Mouse (Mus musculus): ENCODE measurements around the gene Foxj1. TPM values are rescaled to one million over a fixed set of nuclear protein-coding genes. Genes with fewer than 3 reads are reported as not detected.
A peak's percentile ranks its signal among the peaks of the same experiment; 100 is the strongest.

Foxj1 gene
- polyA plus RNA-seq, 1 experiment from 2014 or later, result 1.2 TPM

- H3K27ac ChIP-seq (ENCODE audit: low read depth, low read length), result no peak overlapping the region
- H3K36me3 ChIP-seq (ENCODE audit: control insufficient read depth, insufficient read depth, low read length), result peaks cover 62% of the 10 kb centered on the region
- 91% methylated on average over 11 of the region's 11 CpGs for WGBS
These were observed 37.0 kb downstream of the Foxj1 start for GRCm38 (mm10) chr11:116298221-116298620.

GRCm38 (mm10) chr11:116297017-116297416, 38.2 kb downstream of the Foxj1 start:
- ATAC-seq (ENCODE audit: low FRiP score, low TSS enrichment), result no peak
- Histone ChIP-seq H3K36me3 (ENCODE audit: control insufficient read depth, insufficient read depth, low read length) (peaks cover 56% of the 10 kb centered on the region), H3K27me3 (ENCODE audit: control insufficient read depth, insufficient read depth, low read length) (no peaks in the 10 kb centered on the region), H3K9ac (ENCODE audit: low read depth, low read length) (no peak overlapping the region), H3K9me3 (ENCODE audit: control insufficient read depth, low read length) (no peaks in the 10 kb centered on the region), H3K4me3 (ENCODE audit: low read length) (no peak overlapping the region), H3K4me2 (replicated peaks; ENCODE audit: low read depth, low read length) (no peak overlapping the region), H3K4me1 (ENCODE audit: control insufficient read depth, insufficient read depth, low read length) (no peaks in the 10 kb centered on the region), H3K27ac (ENCODE audit: low read depth, low read length) (no peak overlapping the region)
- 73% methylated on average over 3 of the region's 3 CpGs for WGBS

More at GRCm38 (mm10) chr11:116298221-116298620, 37.0 kb downstream of the Foxj1 start:
- Histone ChIP-seq H3K4me1 (ENCODE audit: control insufficient read depth, insufficient read depth, low read length) (no peaks in the 10 kb centered on the region), H3K27me3 (ENCODE audit: control insufficient read depth, insufficient read depth, low read length) (no peaks in the 10 kb centered on the region), H3K9me3 (ENCODE audit: control insufficient read depth, low read length) (no peaks in the 10 kb centered on the region), H3K9ac (ENCODE audit: low read depth, low read length) (no peak overlapping the region), H3K4me2 (replicated peaks; ENCODE audit: low read depth, low read length) (no peak overlapping the region), H3K4me3 (ENCODE audit: low read length) (no peak overlapping the region)
- no peak for ATAC-seq (ENCODE audit: low FRiP score, low TSS enrichment)

- Histone ChIP-seq H3K4me2 (replicated peaks; ENCODE audit: low read depth, low read length) (no peak overlapping the region), H3K9ac (ENCODE audit: low read depth, low read length) (no peak overlapping the region), H3K36me3 (ENCODE audit: control insufficient read depth, insufficient read depth, low read length) (peaks cover 54% of the 10 kb centered on the region), H3K27ac (ENCODE audit: low read depth, low read length) (no peak overlapping the region), H3K27me3 (ENCODE audit: control insufficient read depth, insufficient read depth, low read length) (no peaks in the 10 kb centered on the region), H3K4me1 (ENCODE audit: control insufficient read depth, insufficient read depth, low read length) (no peaks in the 10 kb centered on the region), H3K4me3 (ENCODE audit: low read length) (no peak overlapping the region), H3K9me3 (ENCODE audit: control insufficient read depth, low read length) (no peaks in the 10 kb centered on the region)
- WGBS, result 89% methylated on average over 8 of the region's 8 CpGs
- no peak for ATAC-seq (ENCODE audit: low FRiP score, low TSS enrichment)
These were observed 38.9 kb downstream of the Foxj1 start for GRCm38 (mm10) chr11:116296191-116296734.

GRCm38 (mm10) chr11:116294319-116294718, 40.9 kb downstream of the Foxj1 start:
- Histone ChIP-seq H3K4me1 (ENCODE audit: control insufficient read depth, insufficient read depth, low read length) (no peaks in the 10 kb centered on the region), H3K36me3 (ENCODE audit: control insufficient read depth, insufficient read depth, low read length) (peaks cover 48% of the 10 kb centered on the region), H3K4me3 (ENCODE audit: low read length) (no peak overlapping the region), H3K27me3 (ENCODE audit: control insufficient read depth, insufficient read depth, low read length) (no peaks in the 10 kb centered on the region), H3K4me2 (replicated peaks; ENCODE audit: low read depth, low read length) (no peak overlapping the region), H3K9me3 (ENCODE audit: control insufficient read depth, low read length) (no peaks in the 10 kb centered on the region), H3K27ac (ENCODE audit: low read depth, low read length) (no peak overlapping the region), H3K9ac (ENCODE audit: low read depth, low read length) (no peak overlapping the region)
- peak; percentile 65; the same call in 1 of the 2 replicates for ATAC-seq (ENCODE audit: low FRiP score, low TSS enrichment)
- WGBS, result 30% methylated on average over 5 of the region's 5 CpGs

GRCm38 (mm10) chr11:116293538-116294137, 41.6 kb downstream of the Foxj1 start:
- H3K27ac ChIP-seq (ENCODE audit: low read depth, low read length), result no peak overlapping the region
- no peak overlapping the region for H3K4me2 ChIP-seq (replicated peaks; ENCODE audit: low read depth, low read length)
- no peak overlapping the region for H3K9ac ChIP-seq (ENCODE audit: low read depth, low read length)
- no peak overlapping the region for H3K4me3 ChIP-seq (ENCODE audit: low read length)
- no peaks in the 10 kb centered on the region for H3K27me3 ChIP-seq (ENCODE audit: control insufficient read depth, insufficient read depth, low read length)
- no peaks in the 10 kb centered on the region for H3K4me1 ChIP-seq (ENCODE audit: control insufficient read depth, insufficient read depth, low read length)
- no peak for ATAC-seq (ENCODE audit: low FRiP score, low TSS enrichment)
- WGBS, result 85% methylated on average over 12 of the region's 12 CpGs
- peaks cover 48% of the 10 kb centered on the region for H3K36me3 ChIP-seq (ENCODE audit: control insufficient read depth, insufficient read depth, low read length)
- no peaks in the 10 kb centered on the region for H3K9me3 ChIP-seq (ENCODE audit: control insufficient read depth, low read length)

- H3K4me1 ChIP-seq (ENCODE audit: control insufficient read depth, insufficient read depth, low read length), result no peaks in the 10 kb centered on the region
- no peak overlapping the region for H3K9ac ChIP-seq (ENCODE audit: low read depth, low read length)
- no peak overlapping the region for H3K4me3 ChIP-seq (ENCODE audit: low read length)
- WGBS, result 89% methylated on average over 13 of the region's 13 CpGs
- no peaks in the 10 kb centered on the region for H3K9me3 ChIP-seq (ENCODE audit: control insufficient read depth, low read length)
- no peaks in the 10 kb centered on the region for H3K27me3 ChIP-seq (ENCODE audit: control insufficient read depth, insufficient read depth, low read length)
- H3K36me3 ChIP-seq (ENCODE audit: control insufficient read depth, insufficient read depth, low read length), result peaks cover 58% of the 10 kb centered on the region
- ATAC-seq (ENCODE audit: low FRiP score, low TSS enrichment), result no peak
- no peak overlapping the region for H3K4me2 ChIP-seq (replicated peaks; ENCODE audit: low read depth, low read length)
- H3K27ac ChIP-seq (ENCODE audit: low read depth, low read length), result no peak overlapping the region
These were observed 42.8 kb downstream of the Foxj1 start for GRCm38 (mm10) chr11:116292401-116292800.

- Histone ChIP-seq H3K4me2 (replicated peaks; ENCODE audit: low read depth, low read length) (no peak overlapping the region), H3K36me3 (ENCODE audit: control insufficient read depth, insufficient read depth, low read length) (peaks cover 47% of the 10 kb centered on the region), H3K27ac (ENCODE audit: low read depth, low read length) (no peak overlapping the region; the same call in 1 of the 2 replicates), H3K4me1 (ENCODE audit: control insufficient read depth, insufficient read depth, low read length) (no peaks in the 10 kb centered on the region), H3K4me3 (ENCODE audit: low read length) (no peak overlapping the region), H3K9ac (ENCODE audit: low read depth, low read length) (no peak overlapping the region), H3K27me3 (ENCODE audit: control insufficient read depth, insufficient read depth, low read length) (no peaks in the 10 kb centered on the region), H3K9me3 (ENCODE audit: control insufficient read depth, low read length) (no peaks in the 10 kb centered on the region)
- 73% methylated on average over 8 of the region's 8 CpGs for WGBS
- ATAC-seq (ENCODE audit: low FRiP score, low TSS enrichment), result no peak
These were observed 44.6 kb downstream of the Foxj1 start for GRCm38 (mm10) chr11:116290556-116290955.

GRCm38 (mm10) chr11:116287351-116287750, 47.8 kb downstream of the Foxj1 start:
- H3K9ac ChIP-seq (ENCODE audit: low read depth, low read length), result no peak overlapping the region
- H3K27ac ChIP-seq (ENCODE audit: low read depth, low read length), result no peak overlapping the region
- H3K4me2 ChIP-seq (replicated peaks; ENCODE audit: low read depth, low read length), result no peak overlapping the region
- H3K36me3 ChIP-seq (ENCODE audit: control insufficient read depth, insufficient read depth, low read length), result peaks cover 34% of the 10 kb centered on the region
- peaks cover 5% of the 10 kb centered on the region; the same call in 1 of the 2 replicates for H3K4me1 ChIP-seq (ENCODE audit: control insufficient read depth, insufficient read depth, low read length)
- H3K9me3 ChIP-seq (ENCODE audit: control insufficient read depth, low read length), result no peaks in the 10 kb centered on the region
- H3K4me3 ChIP-seq (ENCODE audit: low read length), result no peak overlapping the region
- 83% methylated on average over 5 of the region's 5 CpGs for WGBS
- H3K27me3 ChIP-seq (ENCODE audit: control insufficient read depth, insufficient read depth, low read length), result peaks cover 27% of the 10 kb centered on the region
- no peak for ATAC-seq (ENCODE audit: low FRiP score, low TSS enrichment)

GRCm38 (mm10) chr11:116285770-116286191, 49.4 kb downstream of the Foxj1 start:
- peaks cover 43% of the 10 kb centered on the region for H3K27me3 ChIP-seq (ENCODE audit: control insufficient read depth, insufficient read depth, low read length)
- no peak overlapping the region for H3K9ac ChIP-seq (ENCODE audit: low read depth, low read length)
- peaks cover 12% of the 10 kb centered on the region for H3K4me1 ChIP-seq (ENCODE audit: control insufficient read depth, insufficient read depth, low read length)
- H3K36me3 ChIP-seq (ENCODE audit: control insufficient read depth, insufficient read depth, low read length), result peaks cover 29% of the 10 kb centered on the region
- no peak overlapping the region for H3K4me2 ChIP-seq (replicated peaks; ENCODE audit: low read depth, low read length)
- H3K4me3 ChIP-seq (ENCODE audit: low read length), result no peak overlapping the region
- WGBS, result 41% methylated on average over 7 of the region's 7 CpGs
- no peaks in the 10 kb centered on the region for H3K9me3 ChIP-seq (ENCODE audit: control insufficient read depth, low read length)
- H3K27ac ChIP-seq (ENCODE audit: low read depth, low read length), result no peak overlapping the region
- peak; percentile 65 for ATAC-seq (ENCODE audit: low FRiP score, low TSS enrichment)
